Mouse (Mus musculus) mammary gland, adult 2 months (tissue): ENCODE results near the gene 1110032A03Rik. TPM values are rescaled to one million over a fixed set of nuclear protein-coding genes. Genes with fewer than 3 reads are reported as not detected.

Source experiments
- polyA plus RNA-seq: library from polyadenylated mRNA; depleted of rRNA; stranded (reverse); fragments of >200 nt; gene quantifications from 2 replicates; pipeline ENCODE4 v1.2.3, GENCODE M21; 2012; ENCODE audit warnings: low replicate concordance; rRNA removed

The 1110032A03Rik gene
- 50.6 and 118 TPM in 2 replicates for polyA plus RNA-seq

DNA sequence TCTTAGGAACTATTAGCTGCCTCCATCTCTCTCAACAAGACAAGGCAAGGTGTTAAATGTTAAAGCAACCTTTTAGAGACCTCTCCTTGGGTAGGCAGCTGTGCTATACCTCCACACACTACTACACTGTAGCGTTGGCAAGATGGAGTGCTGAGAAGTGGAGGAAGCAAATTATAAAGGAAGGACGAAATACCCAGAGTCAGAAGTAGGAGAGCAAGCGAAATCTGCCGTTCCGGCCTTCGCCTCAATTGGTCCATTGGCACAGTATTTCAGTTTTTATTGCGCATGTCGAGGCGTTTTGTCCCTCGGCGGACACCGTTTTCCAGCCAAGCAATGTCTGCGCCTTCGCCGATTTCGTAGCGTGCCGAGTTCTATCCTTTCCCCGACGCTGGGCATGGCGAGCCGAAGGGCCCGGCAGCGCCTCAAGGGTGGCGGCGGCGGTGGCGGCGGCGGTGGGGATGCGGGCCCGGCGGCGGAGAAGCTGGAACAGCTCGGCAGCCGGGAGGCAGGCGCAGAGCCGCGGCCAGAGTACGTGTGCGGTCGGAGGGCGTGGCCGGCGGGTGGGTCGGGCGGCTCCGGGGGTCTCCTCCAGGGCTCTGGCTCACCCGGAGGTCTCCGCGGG is at the start of gene 1110032A03Rik, which contains the start of gene Alg9:
TSS of gene 1110032A03Rik (minus strand) at position 530 of the 622 bp plus-strand sequence.
TSS of gene Alg9 (plus strand) at position 29 of the 622 bp plus-strand sequence.

DNA sequence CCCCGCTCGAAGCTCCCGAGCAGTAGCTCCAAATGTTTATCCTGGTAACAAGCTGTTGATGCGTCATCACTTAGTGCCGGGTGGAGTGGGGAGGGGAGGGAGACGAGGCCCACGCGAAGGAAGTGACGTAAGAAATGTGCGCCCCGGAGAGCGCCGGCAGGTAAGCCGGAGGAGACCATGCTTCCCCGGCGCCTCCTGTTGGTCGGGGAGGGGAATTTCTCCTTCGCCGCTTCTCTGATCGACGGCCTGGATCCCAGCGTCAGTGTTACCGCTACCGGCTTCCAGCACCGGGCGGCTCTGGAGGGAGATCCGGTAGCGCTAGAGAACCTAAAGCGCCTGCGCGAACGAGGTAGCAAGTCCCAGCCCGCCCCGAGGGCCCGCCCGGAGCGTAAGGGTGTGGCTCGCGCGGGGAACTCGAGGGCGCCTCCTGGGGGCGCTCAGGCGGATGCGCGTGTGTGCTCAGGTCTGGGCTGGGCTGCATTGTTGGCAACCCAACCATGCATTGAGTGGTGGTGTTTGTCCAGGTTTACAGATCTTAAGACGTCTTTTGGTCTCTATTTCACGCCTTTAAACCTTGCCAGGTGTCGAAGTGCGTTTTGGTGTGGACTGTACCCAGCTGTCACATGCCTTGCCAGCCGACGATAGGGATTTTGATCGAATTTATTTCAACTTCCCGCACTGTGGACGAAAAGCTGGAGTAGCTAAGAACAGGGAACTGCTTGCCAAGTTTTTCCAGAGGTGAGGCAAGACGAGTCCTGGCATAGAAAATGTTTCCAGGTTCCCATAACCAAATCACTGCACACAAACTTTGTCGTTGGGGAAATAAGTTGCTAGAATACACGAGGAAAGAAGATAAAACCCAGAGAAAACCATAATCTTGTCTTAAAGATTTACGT is 7.0 kb downstream of the 1110032A03Rik start, which contains the start of gene Fdxacb1:
TSS of gene Fdxacb1 (plus strand) at position 130 of the 896 bp plus-strand sequence.

DNA sequence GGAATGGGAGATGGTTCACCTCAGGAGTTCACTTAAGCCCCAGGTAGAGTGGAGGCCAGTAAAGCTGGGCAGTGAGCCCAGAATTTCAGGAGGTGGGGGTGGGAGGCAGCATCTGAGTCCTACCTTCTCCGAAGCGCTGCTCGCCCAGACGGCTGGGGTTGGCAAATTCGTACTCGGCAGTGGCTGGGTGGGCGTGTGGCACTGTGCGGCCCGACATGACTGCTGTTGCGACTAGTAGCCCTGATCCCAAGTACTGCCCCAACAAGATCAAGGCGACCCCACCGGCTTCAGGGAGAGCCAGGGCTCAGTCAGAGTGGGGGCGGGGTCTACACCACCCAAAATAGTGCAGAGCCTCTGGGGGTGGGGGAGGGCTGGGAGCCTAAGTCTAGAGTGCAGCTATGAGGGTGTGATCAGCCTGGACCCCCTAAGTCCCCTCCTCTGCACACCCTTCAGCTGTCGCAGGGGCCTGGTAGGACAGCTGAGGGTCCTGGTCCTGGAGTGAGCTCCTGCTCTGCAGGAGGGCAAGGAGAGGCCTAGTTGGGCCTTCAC is 23.2 kb downstream of the 1110032A03Rik start, which contains the start of gene Hspb2:
TSS of gene Hspb2 (minus strand) at position 301 of the 549 bp plus-strand sequence.

DNA sequence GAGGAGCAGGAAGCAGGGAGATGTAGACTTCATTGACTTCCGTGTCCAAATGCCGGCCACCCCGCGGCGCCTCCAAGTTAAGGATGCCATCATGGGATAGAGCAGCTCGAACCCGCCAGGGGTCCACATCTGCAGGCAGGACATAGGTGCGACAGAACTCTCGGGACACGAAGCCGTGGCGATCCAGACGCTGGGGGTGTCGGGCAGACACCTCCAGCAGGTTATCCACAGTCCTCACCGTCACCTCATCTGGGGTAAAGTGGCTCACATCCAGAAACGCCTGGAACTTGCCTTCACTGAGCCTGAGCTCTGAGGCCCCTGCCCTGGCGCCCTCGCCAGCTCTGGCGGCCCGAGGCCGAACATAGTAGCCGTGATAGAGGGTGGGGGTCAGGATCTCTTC is 24.0 kb downstream of the 1110032A03Rik start, which contains the start of gene Cryab:
TSS of gene Cryab (plus strand) at position 3 of the 400 bp plus-strand sequence.

DNA sequence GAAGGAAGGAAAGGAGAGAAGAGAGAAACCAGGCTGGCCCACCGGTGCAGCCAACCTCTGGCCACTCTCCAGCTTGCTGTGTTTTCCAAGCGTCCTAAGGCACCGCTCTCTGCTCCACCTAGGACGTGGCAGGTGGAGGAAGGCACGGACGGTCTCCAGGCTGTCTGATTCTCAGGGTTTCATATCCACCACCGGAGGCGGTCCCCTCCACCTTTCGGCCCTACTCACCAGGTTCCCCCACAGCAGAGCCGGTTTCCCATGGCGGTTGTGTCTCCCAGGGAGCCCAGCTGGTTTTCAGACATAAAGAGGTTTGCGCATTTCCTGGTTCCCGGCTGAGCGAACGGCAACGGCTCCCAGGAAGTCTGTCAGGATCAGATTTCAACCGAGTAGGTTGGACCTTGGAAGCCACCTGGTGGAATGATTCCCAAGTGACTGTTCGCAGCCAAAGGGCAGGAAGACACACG is 29.1 kb downstream of the 1110032A03Rik start, which contains the start of gene 2310030G06Rik:
TSS of gene 2310030G06Rik (minus strand) at position 323 of the 464 bp plus-strand sequence.

DNA sequence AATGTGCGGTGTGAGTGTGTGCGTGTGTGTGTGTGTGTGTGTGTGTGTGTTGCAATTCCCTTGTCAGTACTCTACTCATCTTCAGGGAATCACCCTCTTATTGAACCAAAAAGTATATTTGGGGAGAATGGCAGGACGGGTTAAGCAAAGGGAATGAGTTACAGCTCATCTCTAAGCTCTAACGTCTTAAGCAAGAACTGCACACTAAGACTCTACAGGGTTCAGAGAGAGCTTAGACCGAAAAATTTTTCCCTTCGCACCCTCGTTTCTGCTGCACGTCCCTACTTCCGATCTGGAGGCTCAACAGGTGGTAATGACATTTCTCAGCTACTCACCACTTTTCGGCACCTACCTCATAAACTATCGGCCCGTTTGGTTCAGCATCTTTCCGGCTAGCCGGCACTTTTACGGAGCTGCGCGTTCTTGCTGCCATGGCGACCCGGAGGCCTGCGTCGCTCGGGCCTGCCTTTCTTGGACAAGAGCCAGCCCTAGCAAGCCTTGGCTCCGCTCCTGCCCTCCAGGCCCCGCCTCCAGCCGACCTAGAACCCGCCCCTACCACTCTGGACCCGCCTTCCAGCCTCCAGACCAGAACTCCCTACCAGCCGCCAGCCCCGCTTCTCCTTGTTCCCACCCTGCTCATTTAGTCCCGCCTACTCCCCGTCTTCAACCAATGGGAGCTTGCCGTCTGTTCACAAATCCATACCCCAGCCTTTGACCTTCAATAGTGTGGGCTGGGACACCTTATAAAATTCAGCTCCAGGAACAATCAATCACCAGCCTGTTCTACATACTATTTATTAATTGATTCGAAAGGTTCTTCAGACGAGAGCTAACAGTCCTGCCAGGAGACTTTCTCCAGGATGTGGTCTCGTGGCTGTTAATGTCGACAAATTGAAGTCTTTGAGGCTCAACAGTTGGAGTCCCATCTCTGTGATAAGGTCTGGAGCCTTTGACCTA is 36.1 kb downstream of the 1110032A03Rik start, which contains the start of gene Dixdc1:
TSS of gene Dixdc1 (minus strand) at position 604 of the 957 bp plus-strand sequence.

Other genes with a start within 250 kb of the 1110032A03Rik start
- gene Pts, start 246.8 kb downstream of the 1110032A03Rik start, polyA plus RNA-seq = 41.4 and 42.1 TPM in 2 replicates
- gene Il18, start 220.7 kb downstream of the 1110032A03Rik start, polyA plus RNA-seq = 6.0 and 6.4 TPM in 2 replicates
- 0.41 and 1.1 TPM in 2 replicates for gene Bco2, start 220.3 kb downstream of the 1110032A03Rik start, polyA plus RNA-seq
- not detected in 2 replicates for gene Tex12, start 214.2 kb downstream of the 1110032A03Rik start, polyA plus RNA-seq
- 195 and 408 TPM in 2 replicates for gene Sdhd, start 171.7 kb downstream of the 1110032A03Rik start, polyA plus RNA-seq
- 107 and 163 TPM in 2 replicates for gene Timm8b, start 171.6 kb downstream of the 1110032A03Rik start, polyA plus RNA-seq
- gene Pih1d2, start 158.2 kb downstream of the 1110032A03Rik start, polyA plus RNA-seq = 0.35 and 0.47 TPM in 2 replicates
- gene Nkapd1, start 158.1 kb downstream of the 1110032A03Rik start, polyA plus RNA-seq = 5.4 and 6.1 TPM in 2 replicates
- 41.2 and 97.6 TPM in 2 replicates for gene Dlat, start 115.7 kb downstream of the 1110032A03Rik start, polyA plus RNA-seq
- gene Dixdc1, start 36.0 kb downstream of the 1110032A03Rik start, polyA plus RNA-seq = 3.7 and 6.5 TPM in 2 replicates
- gene 2310030G06Rik, start 29.0 kb downstream of the 1110032A03Rik start, polyA plus RNA-seq = 3.3 and 8.8 TPM in 2 replicates
- gene Cryab, start 24.2 kb downstream of the 1110032A03Rik start, polyA plus RNA-seq = 134 and 432 TPM in 2 replicates
- gene Hspb2, start 23.2 kb downstream of the 1110032A03Rik start, polyA plus RNA-seq = 20.9 and 62.5 TPM in 2 replicates
- gene Fdxacb1, start 7.3 kb downstream of the 1110032A03Rik start, polyA plus RNA-seq = 3.0 and 4.3 TPM in 2 replicates
- 26.1 and 38.1 TPM in 2 replicates for gene Alg9, start 501 bp downstream of the 1110032A03Rik start, polyA plus RNA-seq
- 22.9 and 41.2 TPM in 2 replicates for gene Ppp2r1b, start 69.8 kb upstream of the 1110032A03Rik start, polyA plus RNA-seq
- gene Sik2, start 233.6 kb upstream of the 1110032A03Rik start, polyA plus RNA-seq = 102 and 186 TPM in 2 replicates